Mouse (Mus musculus): Measurements from ENCODE around the gene Arrb2. TPM values are rescaled to one million over a fixed set of nuclear protein-coding genes. Genes with fewer than 3 reads are reported as not detected.
A peak's percentile ranks its signal among the peaks of the same experiment; 100 is the strongest.

Gene Arrb2
- 31.5 and 35.9 TPM in 2 replicates for polyA plus RNA-seq (2014; fragmentation: Nextera tagmentation; extraction: Ambion mirVana)

DNA sequence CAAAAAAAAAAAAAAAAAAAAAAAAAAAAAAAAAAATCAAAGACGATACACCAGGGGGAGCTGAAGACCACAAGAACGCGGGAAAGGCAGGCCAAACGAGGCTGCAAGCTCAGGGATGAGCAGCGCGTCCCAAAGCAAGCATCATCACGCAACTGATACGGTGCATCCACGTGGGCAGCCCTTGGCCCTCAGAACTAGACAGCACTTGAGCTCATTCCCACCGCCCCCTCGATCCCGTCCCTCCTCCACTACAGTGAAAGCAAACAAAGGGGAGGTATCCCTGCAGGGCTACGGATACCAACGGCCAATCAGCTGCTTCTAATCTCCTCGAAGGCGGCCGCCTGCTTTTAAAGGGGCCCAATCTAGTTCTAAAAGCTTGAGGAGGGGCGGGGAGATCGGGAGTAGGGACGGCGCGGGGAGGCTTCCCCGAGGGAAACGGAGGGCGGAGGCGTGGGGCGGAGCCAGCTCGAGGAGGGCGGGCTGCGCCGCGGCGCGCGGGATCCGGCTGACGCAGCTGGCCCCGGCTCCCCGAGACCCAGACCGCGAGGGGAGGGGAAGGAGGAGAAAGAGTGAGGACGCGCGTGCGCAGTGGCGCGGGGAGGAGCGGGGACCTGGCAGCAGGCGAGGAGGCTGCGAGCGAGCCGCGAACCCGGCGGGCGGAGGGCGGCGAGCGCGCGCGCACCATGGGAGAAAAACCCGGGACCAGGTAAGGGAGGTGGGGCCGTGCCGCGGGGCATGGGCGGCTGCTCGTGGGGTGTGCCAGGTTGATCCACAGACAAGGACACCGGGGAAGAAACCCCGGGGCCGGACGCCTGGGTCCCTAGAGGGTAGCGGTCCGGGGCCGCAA lies at the start of gene Arrb2:
Gene Arrb2, plus strand, starts transcription at position 588 of the 847 bp plus-strand sequence.
- under 1% methylated on average over 74 of the region's 75 CpGs for WGBS
- Histone ChIP-seq H3K9me3 (ENCODE audit: control insufficient read depth, low read length) (no peaks in the 10 kb centered on the region), H3K36me3 (ENCODE audit: control insufficient read depth, insufficient read depth, low read length) (no peaks in the 10 kb centered on the region; the same call in 1 of the 2 replicates), H3K27ac (ENCODE audit: low read depth, low read length) (peak within 1 kb of the TSS; percentile 87), H3K9ac (ENCODE audit: low read depth, low read length) (peak within 1 kb of the TSS; percentile 87), H3K27me3 (replicated peaks; ENCODE audit: control insufficient read depth, insufficient read depth, low read length) (no peaks in the 10 kb centered on the region), H3K4me1 (replicated peaks; ENCODE audit: control insufficient read depth, insufficient read depth, low read length) (peaks cover 25% of the 10 kb centered on the region), H3K4me2 (peak within 1 kb of the TSS; percentile 96), H3K4me3 (ENCODE audit: low read depth, low read length) (peak within 1 kb of the TSS; percentile 87)
- DNase-seq (ENCODE audit: low spot score) (peak; percentile 99), ATAC-seq (replicated peaks; ENCODE audit: low FRiP score) (peak; percentile 95)

DNA sequence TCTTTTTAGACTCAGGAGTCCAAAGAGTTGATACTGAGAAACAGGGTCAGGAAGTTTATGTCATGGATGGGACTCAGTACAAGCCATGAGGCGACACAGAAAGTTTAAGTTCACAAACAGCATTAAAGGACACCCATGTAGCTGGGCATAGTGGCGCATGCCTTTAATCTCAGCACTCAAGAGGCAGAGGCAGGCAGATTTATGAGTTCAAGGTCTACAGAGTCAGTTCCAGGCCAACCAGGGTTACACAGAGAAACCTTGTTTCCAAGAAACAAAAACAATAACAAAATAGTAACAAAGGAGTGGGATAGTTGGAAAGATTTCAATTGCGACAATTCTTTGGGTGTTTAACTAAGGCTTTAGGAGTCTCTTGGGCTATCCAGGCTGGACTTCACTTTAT lies 48.3 kb upstream of the Arrb2 start:
- H3K9me3 ChIP-seq (ENCODE audit: control insufficient read depth, low read length) = no peaks in the 10 kb centered on the region
- H3K36me3 ChIP-seq (ENCODE audit: control insufficient read depth, insufficient read depth, low read length) = no peaks in the 10 kb centered on the region
- H3K27ac ChIP-seq (ENCODE audit: low read depth, low read length) = no peak overlapping the region
- WGBS = 87% methylated on average over 3 of the region's 3 CpGs
- no peaks in the 10 kb centered on the region for H3K27me3 ChIP-seq (replicated peaks; ENCODE audit: control insufficient read depth, insufficient read depth, low read length)
- no peaks in the 10 kb centered on the region for H3K4me1 ChIP-seq (replicated peaks; ENCODE audit: control insufficient read depth, insufficient read depth, low read length)
- ATAC-seq (replicated peaks; ENCODE audit: low FRiP score) (no peak), DNase-seq (ENCODE audit: low spot score) (no peak)
- no peak overlapping the region for H3K4me2 ChIP-seq
- no peak overlapping the region for H3K4me3 ChIP-seq (ENCODE audit: low read depth, low read length)
- no peak overlapping the region for H3K9ac ChIP-seq (ENCODE audit: low read depth, low read length)

DNA sequence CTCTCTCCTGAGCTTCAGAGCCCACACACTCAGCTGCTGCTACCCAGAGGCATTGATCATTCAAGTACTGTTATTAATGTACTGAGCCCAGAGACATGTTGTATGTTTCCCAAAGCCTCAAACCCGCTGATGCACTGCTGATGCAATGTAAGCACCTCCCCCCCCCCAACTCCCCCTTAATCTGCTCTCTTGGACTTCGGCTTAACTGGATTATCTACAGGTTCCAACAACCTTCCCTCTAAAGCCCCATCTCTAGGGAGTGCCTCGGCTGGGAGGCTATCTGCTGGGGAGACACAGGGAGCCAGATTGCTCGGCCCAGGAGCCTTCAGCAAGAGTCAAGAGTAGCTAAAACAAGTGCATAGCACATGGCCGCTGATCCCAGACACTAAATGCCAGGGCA lies 45.0 kb upstream of the Arrb2 start:
- no peak for ATAC-seq (replicated peaks; ENCODE audit: low FRiP score)
- no peak overlapping the region for H3K27ac ChIP-seq (ENCODE audit: low read depth, low read length)
- WGBS = 75% methylated on average over 5 of the region's 5 CpGs

DNA sequence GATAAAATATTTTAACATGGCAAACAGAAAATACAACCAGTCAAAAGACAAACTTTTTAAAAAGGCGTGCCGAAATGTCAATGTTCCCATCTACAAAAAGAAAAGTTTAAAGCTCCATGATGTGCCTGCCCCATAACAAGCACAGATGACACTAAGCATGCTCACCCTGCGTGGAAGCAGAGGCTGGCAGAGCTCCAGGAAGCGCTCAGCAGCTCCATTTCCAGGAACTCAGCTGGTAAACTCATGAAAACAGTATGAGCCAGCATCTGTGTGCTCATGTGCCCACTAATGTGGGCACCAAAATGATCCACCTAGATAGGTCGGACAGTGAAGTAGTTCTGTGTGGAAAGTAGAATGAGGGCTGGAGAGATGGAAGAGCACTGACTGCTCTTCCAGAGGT lies 43.0 kb upstream of the Arrb2 start:
- H3K4me1 ChIP-seq (replicated peaks; ENCODE audit: control insufficient read depth, insufficient read depth, low read length) = no peaks in the 10 kb centered on the region
- H3K4me3 ChIP-seq (ENCODE audit: low read depth, low read length) = no peak overlapping the region
- no peaks in the 10 kb centered on the region for H3K27me3 ChIP-seq (replicated peaks; ENCODE audit: control insufficient read depth, insufficient read depth, low read length)
- H3K27ac ChIP-seq (ENCODE audit: low read depth, low read length) = no peak overlapping the region
- H3K4me2 ChIP-seq = no peak overlapping the region
- 87% methylated on average over 5 of the region's 5 CpGs for WGBS
- H3K9me3 ChIP-seq (ENCODE audit: control insufficient read depth, low read length) = no peaks in the 10 kb centered on the region
- no peak for ATAC-seq (replicated peaks; ENCODE audit: low FRiP score)
- H3K36me3 ChIP-seq (ENCODE audit: control insufficient read depth, insufficient read depth, low read length) = peaks cover 14% of the 10 kb centered on the region
- peak; percentile 21 for DNase-seq (ENCODE audit: low spot score)
- no peak overlapping the region for H3K9ac ChIP-seq (ENCODE audit: low read depth, low read length)

More for the DNA sequence above, 45.0 kb upstream of the Arrb2 start:
- H3K4me1 ChIP-seq (replicated peaks; ENCODE audit: control insufficient read depth, insufficient read depth, low read length) = no peaks in the 10 kb centered on the region
- H3K4me2 ChIP-seq = no peak overlapping the region
- peak; percentile 29 for DNase-seq (ENCODE audit: low spot score)
- no peaks in the 10 kb centered on the region for H3K27me3 ChIP-seq (replicated peaks; ENCODE audit: control insufficient read depth, insufficient read depth, low read length)
- H3K9me3 ChIP-seq (ENCODE audit: control insufficient read depth, low read length) = no peaks in the 10 kb centered on the region
- H3K9ac ChIP-seq (ENCODE audit: low read depth, low read length) = no peak overlapping the region
- no peak overlapping the region for H3K4me3 ChIP-seq (ENCODE audit: low read depth, low read length)
- H3K36me3 ChIP-seq (ENCODE audit: control insufficient read depth, insufficient read depth, low read length) = 0 out of 2 replicates have a peak, but pooled peaks cover 2% of the 10 kb centered on the region

DNA sequence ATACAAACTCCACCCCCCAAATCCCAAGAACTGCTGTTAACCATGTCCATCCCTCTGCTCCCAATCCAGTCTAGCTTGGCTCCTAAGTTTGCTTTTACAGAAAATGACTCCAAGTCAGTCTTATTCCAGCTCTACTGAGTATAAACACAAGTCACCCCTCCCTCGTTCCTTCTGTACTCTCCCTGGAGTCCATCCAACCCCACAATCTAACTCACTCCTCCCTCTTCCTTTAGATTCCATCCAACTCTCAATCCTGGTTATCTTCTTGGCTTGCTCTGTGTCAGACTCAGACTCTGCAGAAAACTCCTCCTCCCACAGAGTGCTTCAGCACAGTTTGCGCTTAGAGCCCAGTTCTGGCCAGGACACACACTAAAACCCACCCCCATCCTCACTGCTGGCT lies 28.8 kb upstream of the Arrb2 start:
- H3K36me3 ChIP-seq (ENCODE audit: control insufficient read depth, insufficient read depth, low read length) = peaks cover 31% of the 10 kb centered on the region
- DNase-seq (ENCODE audit: low spot score) = no peak
- H3K27ac ChIP-seq (ENCODE audit: low read depth, low read length) = no peak overlapping the region
- no peak overlapping the region for H3K4me3 ChIP-seq (ENCODE audit: low read depth, low read length)
- H3K4me1 ChIP-seq (replicated peaks; ENCODE audit: control insufficient read depth, insufficient read depth, low read length) = peaks cover 10% of the 10 kb centered on the region
- no peaks in the 10 kb centered on the region for H3K27me3 ChIP-seq (replicated peaks; ENCODE audit: control insufficient read depth, insufficient read depth, low read length)
- no peak overlapping the region for H3K9ac ChIP-seq (ENCODE audit: low read depth, low read length)
- H3K4me2 ChIP-seq = peak overlapping the region; percentile 8; the same call in 1 of the 2 replicates
- 75% methylated on average over 2 of the region's 2 CpGs for WGBS
- no peak for ATAC-seq (replicated peaks; ENCODE audit: low FRiP score)
- H3K9me3 ChIP-seq (ENCODE audit: control insufficient read depth, low read length) = no peaks in the 10 kb centered on the region

DNA sequence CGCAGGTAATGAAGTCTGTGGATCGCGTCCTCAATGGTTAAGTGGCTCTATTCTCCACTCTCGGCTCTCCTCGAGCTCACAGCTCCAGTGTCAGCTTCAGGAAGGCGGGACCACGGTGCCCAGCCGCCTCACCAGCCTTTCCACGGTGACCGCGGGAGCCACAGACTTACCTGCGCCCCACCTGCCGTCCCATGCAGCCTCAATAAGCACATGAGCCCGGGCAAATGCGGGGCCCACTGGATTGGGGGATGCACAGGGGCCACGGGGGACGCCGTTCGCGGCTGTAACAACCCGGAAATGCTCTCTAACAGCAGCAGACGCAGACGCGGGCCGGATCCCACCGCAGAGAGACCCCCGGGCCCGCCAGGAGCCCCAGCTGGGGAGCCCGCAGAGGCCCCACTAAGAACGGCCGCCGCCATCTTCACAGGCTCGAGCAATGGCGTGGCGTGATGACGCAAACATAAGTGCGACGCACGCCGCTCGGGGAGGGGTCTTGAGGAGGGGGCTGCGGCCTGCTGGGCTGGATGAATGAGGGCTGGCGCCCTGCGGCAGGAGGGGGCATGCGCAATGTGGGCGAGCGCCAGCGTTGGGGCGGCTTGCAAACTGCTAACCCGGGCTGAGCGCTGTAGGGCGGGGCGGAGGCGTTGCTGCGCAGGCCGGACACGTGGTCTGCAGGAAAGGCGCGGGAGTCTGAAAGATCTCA lies 22.7 kb upstream of the Arrb2 start, which contains the start of gene Pelp1:
Gene Pelp1, minus strand, starts transcription at position 438 of the 703 bp plus-strand sequence.
- Histone ChIP-seq H3K27me3 (replicated peaks; ENCODE audit: control insufficient read depth, insufficient read depth, low read length) (no peaks in the 10 kb centered on the region), H3K4me1 (replicated peaks; ENCODE audit: control insufficient read depth, insufficient read depth, low read length) (peaks cover 19% of the 10 kb centered on the region), H3K9ac (ENCODE audit: low read depth, low read length) (peak within 1 kb of the TSS; percentile 97), H3K36me3 (ENCODE audit: control insufficient read depth, insufficient read depth, low read length) (peaks cover 5% of the 10 kb centered on the region; the same call in 1 of the 2 replicates), H3K27ac (ENCODE audit: low read depth, low read length) (peak within 1 kb of the TSS; percentile 69), H3K4me2 (peak within 1 kb of the TSS; percentile 80), H3K9me3 (ENCODE audit: control insufficient read depth, low read length) (no peaks in the 10 kb centered on the region), H3K4me3 (ENCODE audit: low read depth, low read length) (peak within 1 kb of the TSS; percentile 96)
- WGBS = under 1% methylated on average over 59 of the region's 59 CpGs
- ATAC-seq (replicated peaks; ENCODE audit: low FRiP score) (peak; percentile 94), DNase-seq (ENCODE audit: low spot score) (peak; percentile 95)

DNA sequence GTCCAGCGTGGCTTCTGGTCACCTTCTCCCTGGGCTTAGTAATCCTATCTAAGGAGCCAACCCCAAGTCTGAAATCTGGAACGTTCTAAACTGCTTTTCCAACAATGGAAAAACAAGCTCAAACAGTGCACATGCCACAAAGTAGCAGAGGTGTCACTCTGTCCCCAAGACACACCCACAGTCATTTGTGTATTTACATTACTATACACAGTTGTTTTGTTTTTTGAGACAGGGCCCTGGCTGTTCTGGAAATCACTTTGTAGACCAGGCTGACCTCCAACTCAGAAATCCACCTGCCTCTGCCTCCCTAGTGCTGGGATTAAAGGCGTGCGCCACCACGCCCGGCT lies 22.2 kb upstream of the Arrb2 start:
- ATAC-seq (replicated peaks; ENCODE audit: low FRiP score) (peak; percentile 39; the same call in 1 of the 2 replicates), DNase-seq (ENCODE audit: low spot score) (no peak)
- Histone ChIP-seq H3K27ac (ENCODE audit: low read depth, low read length) (peak overlapping the region; percentile 69), H3K36me3 (ENCODE audit: control insufficient read depth, insufficient read depth, low read length) (peaks cover 3% of the 10 kb centered on the region; the same call in 1 of the 2 replicates), H3K9me3 (ENCODE audit: control insufficient read depth, low read length) (no peaks in the 10 kb centered on the region), H3K9ac (ENCODE audit: low read depth, low read length) (peak overlapping the region; percentile 97), H3K27me3 (replicated peaks; ENCODE audit: control insufficient read depth, insufficient read depth, low read length) (no peaks in the 10 kb centered on the region; the same call in 1 of the 2 replicates), H3K4me1 (replicated peaks; ENCODE audit: control insufficient read depth, insufficient read depth, low read length) (peaks cover 19% of the 10 kb centered on the region), H3K4me3 (ENCODE audit: low read depth, low read length) (peak overlapping the region; percentile 96), H3K4me2 (peak overlapping the region; percentile 80)
- WGBS = 53% methylated on average over 6 of the region's 6 CpGs

DNA sequence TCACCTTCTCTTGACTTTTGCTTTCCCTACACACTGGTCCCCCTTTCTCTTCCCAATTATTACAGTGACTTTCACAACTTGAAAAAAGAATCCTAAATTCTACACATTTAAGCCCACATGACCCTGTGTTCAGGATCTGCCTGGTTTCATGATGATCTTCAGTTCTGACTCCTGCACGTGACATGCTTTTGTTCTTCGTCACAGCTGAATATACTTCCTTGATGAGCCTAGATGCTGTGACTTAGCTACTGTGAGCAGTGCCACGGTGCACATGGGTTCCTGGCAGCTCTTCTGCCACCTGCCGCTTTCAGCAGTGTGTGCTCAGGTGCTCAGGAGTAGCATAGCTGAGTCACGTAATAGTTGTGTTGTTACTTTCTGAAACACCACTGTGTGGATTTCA lies 19.8 kb upstream of the Arrb2 start:
- 76% methylated on average over 5 of the region's 5 CpGs for WGBS
- Histone ChIP-seq H3K9ac (ENCODE audit: low read depth, low read length) (no peak overlapping the region), H3K27me3 (replicated peaks; ENCODE audit: control insufficient read depth, insufficient read depth, low read length) (no peaks in the 10 kb centered on the region; the same call in 1 of the 2 replicates), H3K9me3 (ENCODE audit: control insufficient read depth, low read length) (no peaks in the 10 kb centered on the region), H3K27ac (ENCODE audit: low read depth, low read length) (no peak overlapping the region), H3K4me2 (no peak overlapping the region), H3K36me3 (ENCODE audit: control insufficient read depth, insufficient read depth, low read length) (no peaks in the 10 kb centered on the region), H3K4me1 (replicated peaks; ENCODE audit: control insufficient read depth, insufficient read depth, low read length) (peaks cover 17% of the 10 kb centered on the region), H3K4me3 (ENCODE audit: low read depth, low read length) (no peak overlapping the region)
- DNase-seq (ENCODE audit: low spot score) (no peak), ATAC-seq (replicated peaks; ENCODE audit: low FRiP score) (no peak)

Measured in liver, embryonic 11.5 days (tissue).